Mouse (Mus musculus) T-helper 1 cell (primary cell): Measurements from ENCODE around the gene Tpm3.

Experiments
- in situ Hi-C: fragments of 300-600 bp; cut with MboI, MseI; formaldehyde crosslinking; loops from one replicate; pipeline ENCODE4 v1.15.1; 2025; ENCODE audit warnings: high pct_unique_total_duplicates

Tpm3 gene

GRCm38 (mm10) chr3:90083698-90084324 is 11.4 kb downstream of the Tpm3 start:
- in situ Hi-C loops, result no loop called here

DNA sequence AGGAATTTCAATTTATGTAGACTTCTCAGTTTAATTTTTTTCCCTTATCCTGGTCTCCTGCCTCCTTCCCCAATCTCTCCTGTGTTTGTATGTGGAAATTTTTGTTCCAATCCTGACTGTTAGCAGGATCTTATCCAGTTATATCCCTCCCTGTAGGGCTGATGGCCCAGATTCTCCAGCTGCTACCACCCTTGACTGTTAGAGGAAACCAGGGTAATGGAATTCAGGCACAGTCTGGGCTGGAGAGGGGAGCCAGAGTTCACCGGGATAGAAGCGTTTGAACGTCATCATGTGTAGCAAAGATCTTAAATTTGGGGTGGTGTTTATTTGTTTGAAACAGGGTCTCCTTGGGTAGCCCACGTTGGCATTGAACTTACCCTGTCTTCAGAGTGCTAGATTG is 12.3 kb downstream of the Tpm3 start:
- in situ Hi-C loops, result no loop called here

DNA sequence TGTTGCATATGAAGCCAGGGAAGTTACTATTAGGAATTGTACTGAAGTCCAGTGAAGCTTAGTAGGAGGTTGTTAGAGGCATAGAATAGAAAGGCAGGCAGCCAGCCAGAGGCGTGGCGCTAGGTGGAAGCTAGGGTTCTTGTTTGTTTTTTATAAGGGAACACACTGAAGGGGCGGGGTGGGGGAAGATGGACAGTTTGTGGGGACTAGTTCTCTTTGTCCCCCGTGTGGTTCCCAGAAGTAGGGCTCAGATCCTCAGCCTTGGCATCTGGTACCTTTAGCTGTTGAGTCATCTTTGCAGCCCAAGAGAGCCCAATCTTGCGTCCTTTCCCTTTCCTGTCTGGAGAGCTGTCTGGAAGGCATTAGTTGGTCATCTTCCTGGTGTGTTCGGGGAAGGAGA is 12.8 kb downstream of the Tpm3 start:
- in situ Hi-C loops, result no loop called here

DNA sequence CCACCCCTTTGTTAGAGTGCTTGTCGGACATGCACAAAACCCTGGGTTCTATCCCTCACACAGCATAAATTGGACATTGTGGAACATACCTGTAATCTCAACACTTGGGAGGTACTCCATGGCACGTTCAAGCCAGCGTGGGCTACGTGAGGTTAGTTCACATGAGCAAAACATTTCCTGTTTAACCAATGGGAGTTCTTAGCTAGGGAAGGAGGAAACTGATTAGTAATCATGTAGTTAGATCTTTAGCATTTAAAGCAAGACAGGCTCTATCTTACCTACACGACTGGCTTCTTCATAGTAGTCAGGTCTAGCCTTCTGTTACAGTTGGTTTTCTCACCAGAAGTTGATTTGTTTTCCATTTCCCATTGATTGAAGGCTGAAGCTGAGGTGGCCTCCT is 13.6 kb downstream of the Tpm3 start:
- in situ Hi-C loops, result no loop called here

- in situ Hi-C loops, result no loop called here
These were observed 16.2 kb downstream of the Tpm3 start for GRCm38 (mm10) chr3:90088617-90089016.

DNA sequence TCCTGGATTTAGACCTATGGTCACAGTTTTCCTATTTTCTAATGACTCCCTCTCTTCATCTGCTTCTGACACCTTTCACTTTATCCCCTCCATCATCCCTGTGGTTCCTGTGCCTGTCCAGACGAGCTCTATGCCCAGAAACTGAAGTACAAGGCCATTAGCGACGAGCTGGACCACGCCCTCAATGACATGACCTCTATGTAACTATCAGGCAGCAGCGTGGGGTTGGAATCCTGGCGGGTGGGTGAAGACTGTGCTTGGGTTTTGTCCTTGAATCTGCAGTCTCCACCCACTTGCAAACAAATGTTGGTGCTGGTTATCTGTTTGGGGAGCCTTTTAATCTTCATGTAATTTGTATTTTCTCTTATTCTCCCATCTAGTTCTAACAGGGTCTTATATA is 18.4 kb downstream of the Tpm3 start:
- in situ Hi-C loops, result no loop called here

- in situ Hi-C loops, result no loop called here
These were observed 22.0 kb downstream of the Tpm3 start for GRCm38 (mm10) chr3:90094453-90094852.

DNA sequence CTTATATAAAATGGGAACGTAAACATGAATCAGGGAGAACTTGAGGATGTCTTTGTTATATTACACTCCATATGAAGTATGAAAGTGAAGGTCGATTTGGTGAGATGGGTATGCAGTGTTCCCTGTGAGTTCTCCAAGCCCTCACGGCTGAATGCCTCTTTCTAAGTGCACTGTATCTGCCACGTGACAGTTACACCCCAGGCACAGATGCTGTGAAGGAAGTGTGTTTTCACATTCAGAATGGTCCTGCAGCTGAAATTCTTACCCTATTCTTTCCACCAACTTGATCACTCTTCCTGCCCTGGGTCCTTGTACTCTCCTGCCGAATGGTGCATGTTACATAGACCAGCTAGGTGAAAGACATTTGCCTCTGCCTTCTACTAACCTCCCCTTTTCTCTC is 25.5 kb downstream of the Tpm3 start:
- in situ Hi-C loops, result no loop called here

DNA sequence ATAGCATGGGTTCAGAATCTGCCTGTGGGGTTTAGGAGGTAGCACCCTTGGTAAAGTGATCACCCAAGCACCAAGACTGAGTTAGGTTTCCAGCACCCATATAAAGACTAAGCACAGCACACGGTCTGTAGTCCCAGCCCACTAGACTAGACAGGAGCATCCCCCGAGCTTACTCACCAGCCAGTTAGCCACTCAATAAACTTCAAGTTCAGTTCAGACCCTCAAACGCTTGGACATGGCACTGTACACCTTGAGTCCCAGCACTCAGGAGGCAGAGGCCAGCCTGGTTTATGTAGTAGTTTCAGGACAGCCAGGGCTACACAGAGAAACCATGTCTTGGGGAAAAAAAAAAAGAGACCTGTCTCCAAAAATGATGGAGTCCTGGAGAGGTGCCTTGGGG is 28.6 kb downstream of the Tpm3 start:
- in situ Hi-C loops, result no loop called here

DNA sequence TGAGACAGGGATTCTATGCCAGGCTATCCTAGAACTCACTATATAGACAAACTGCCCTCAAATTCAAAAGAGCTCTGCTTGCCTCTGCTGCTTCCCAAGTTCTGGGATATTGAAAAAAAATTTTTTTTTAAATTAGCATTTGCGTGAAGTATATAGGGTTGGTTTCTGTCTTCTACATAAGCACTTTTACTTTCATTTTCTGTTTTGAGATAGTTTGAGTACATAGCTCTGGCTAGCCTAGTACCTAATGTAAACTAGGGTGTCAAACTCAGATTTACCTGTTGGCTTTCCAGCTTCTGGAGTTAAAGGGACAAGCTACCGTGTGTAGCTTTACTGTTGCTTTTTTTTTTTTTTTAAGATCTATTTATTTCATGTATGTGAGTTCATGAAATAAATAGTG is 29.2 kb downstream of the Tpm3 start:
- in situ Hi-C loops, result no loop called here

- in situ Hi-C loops, result no loop called here
These were observed 29.8 kb downstream of the Tpm3 start for GRCm38 (mm10) chr3:90102239-90102638.

GRCm38 (mm10) chr3:90103176-90103575 is 30.7 kb downstream of the Tpm3 start:
- in situ Hi-C loops, result no loop called here

DNA sequence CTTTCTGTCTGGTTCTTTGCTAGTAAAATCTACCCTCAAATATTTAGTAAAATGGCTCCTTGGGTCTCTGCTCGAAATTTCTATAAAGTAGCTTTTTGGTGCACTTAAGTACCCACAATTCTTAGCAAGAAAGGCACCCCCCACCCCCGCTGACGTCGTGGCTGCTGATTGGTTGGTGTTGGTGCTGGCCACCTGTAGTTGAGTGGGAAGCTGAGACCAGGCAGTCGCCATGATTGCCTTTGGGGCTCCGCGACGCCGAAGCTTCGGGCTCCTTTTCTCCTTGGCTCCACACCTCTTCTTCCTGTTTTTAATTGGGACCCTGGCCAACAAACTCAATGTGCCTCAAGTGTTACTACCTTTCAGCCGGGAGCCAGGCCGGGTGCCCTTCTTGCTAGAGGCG is 31.5 kb downstream of the Tpm3 start, which contains the start of gene Nup210l:
Gene Nup210l, plus strand, starts transcription at position 195 of the 400 bp plus-strand sequence.
- in situ Hi-C loops, result no loop called here

GRCm38 (mm10) chr3:90111706-90112105 is 39.3 kb downstream of the Tpm3 start:
- in situ Hi-C loops, result no loop called here

- in situ Hi-C loops, result no loop called here
These were observed 41.9 kb downstream of the Tpm3 start for GRCm38 (mm10) chr3:90114342-90114741.

DNA sequence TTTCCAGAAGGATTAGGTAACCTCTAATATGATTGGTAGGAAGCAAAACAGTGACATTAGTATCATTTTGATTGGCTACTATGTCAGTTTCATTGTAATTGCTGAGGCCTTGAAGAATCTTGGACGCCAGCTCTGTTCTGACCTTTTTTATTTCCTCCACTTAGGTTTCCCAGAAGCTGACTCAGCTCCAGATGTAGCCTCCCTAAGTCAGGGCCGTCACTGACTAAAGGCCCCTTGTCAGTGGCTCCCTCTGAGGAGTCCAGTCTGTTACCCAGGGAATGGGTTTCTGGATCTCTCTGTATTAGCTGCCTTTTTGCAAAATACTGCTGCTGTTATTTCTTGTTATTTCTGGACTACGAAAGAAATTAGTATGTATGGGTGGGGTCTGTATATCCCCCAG is 43.1 kb downstream of the Tpm3 start:
- in situ Hi-C loops, result no loop called here

DNA sequence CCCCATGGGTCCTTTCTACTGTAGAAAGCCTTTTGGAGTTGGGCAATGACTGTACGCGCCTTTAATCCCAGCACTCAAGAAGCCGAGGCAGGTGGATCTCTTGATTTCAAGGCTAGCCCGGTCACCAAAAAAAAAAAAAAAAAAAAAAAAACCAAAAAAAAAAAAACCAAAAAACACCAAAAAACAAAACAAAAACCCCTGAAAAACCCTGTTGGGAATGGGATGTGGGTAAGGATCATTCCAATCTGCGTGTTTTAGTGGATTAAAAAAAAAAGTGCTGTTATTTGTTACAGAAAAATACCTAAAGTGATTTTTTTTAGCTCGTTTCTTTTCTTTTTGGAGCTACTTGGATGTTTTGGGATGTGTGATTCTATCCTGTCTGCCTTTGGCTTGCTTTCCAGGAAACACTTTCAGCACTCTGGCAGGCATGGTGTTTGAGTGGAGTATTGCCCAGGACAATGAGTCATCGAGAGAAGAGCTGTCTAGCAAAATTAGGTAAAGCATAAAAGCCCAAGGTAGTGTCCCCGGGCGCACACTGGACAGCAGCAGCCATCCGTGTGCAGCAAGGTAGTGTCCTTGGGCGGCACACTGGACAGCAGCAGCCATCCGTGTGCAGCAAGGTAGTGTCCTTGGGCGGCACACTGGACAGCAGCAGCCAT is 45.8 kb downstream of the Tpm3 start:
- in situ Hi-C loops, result no loop called here

DNA sequence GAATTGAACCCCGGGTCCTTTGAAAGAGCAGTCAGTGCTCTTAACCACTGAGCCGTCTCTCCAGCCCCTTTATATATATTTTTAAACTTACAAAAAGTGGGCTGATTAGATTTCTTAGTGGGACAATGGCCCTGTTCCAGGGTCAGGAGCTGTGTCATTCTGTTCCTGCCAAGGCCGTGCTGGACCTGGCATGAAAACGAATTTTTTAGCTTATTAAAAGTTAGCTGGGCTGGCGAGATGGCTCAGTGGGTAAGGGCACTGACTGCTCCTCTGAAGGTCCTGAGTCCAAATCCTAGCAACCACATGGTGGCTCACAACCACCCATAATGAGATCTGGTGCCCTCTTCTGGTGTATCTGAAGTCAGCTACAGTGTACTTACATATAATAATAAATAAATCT is 49.6 kb downstream of the Tpm3 start:
- in situ Hi-C loops, result loop anchor here (5.0 kb wide), 1 partner anchor 65 kb away; no protein-coding TSS in a partner anchor

- in situ Hi-C loops, result no loop called here
These were observed 53.3 kb downstream of the Tpm3 start for GRCm38 (mm10) chr3:90125710-90126109.

DNA sequence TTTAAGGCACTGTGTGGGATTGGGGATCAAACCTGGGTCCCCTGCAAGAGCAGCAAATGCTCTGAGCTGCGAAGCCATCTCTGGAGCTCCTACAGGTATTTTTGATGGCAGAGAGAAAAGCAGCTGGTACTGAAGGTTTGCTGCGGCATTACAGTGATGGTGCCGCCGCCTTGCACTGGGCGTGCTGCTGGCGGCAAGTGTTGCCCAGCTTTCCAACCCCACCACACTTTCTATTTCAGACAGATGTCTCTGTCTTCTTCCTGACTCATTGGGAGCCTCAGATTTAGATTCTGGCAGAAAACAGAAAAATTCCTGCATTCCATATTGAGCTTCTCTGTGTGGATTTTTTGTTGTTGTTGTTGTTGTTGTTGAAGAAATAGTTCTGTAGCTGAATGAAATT is 55.4 kb downstream of the Tpm3 start:
- in situ Hi-C loops, result no loop called here

GRCm38 (mm10) chr3:90132745-90133144 is 60.3 kb downstream of the Tpm3 start:
- in situ Hi-C loops, result no loop called here

DNA sequence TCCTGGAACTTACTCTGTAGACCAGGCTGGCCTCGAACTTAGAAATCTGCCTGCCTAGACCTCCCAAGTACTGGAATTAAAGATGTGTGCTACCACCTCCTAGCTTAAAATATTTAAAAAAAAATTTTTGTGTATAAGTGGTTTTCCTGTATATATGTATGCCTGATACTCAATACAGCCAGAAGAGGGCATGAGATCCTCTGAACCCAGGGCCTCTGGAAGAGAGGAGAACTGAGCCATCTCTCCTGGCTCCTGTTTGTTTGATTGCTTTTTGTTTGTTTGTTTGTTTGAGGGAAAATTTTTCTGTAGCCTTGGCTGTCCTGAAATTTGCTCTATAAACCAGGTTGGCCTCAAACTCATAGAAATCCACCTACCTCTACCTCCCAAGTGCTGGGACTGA is 60.9 kb downstream of the Tpm3 start:
- in situ Hi-C loops, result no loop called here

GRCm38 (mm10) chr3:90134483-90134882 is 62.0 kb downstream of the Tpm3 start:
- in situ Hi-C loops, result no loop called here

DNA sequence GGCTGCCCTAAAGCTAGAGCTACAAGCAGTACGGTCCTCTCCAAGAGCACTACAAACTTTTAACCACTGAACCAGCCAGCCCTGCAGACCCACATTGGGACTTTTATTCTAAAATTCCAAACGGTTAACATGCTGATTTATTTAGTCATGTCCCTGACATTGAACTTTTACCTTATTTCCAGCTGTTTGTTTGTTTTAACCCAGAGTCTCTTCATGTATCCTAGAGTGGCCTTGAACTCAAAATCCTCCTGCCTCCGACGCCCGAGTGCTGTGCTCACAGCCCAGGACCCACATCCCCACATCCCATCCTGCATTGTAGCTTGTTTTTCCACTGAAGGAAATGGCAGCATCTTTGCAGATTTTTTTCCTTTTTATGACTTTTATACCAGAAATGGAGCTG is 62.5 kb downstream of the Tpm3 start:
- in situ Hi-C loops, result no loop called here
